Mouse (Mus musculus) ovary, postnatal 10 days (tissue): Measurements from ENCODE around the gene Gng3.

Experiments
- DNase-seq: peaks from one replicate; pipeline ENCODE4 v3.0.0; 2022; ENCODE audit warnings: low spot score

Gng3 gene

DNA sequence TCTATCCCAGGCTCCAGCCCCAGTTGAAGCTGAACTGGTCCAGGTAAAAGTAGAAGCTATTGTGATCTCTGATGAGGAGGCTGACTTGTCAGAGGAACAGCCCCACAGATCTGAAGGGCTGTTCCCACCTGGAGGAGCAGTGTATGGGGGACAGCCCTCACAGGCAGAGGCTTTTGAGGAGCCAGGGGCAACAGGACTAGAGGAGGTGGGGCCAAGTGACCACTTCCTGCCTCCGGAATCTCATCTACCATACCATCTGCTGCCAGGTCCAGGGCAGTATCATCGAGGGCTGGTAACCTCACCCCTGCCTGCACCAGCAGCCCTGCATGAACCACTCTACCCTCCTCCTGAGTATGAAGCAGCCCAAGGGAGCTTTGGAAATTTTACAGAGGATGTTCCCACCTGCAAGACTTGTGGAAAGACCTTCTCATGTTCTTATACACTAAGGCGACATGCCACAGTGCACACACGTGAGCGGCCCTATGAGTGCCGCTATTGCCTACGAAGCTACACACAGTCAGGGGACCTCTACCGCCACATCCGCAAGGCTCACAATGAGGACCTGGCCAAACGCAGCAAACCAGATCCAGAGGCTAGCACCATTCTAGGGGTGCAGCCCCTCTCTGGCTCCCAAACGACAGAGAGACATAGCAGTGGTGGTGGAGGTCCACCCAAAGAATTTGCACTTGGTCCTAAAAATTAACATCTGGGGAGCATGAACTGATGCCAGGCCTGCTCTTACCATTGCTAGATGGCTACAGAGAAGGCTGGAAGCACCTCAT, 34.9 kb downstream of the Gng3 start:
- DNase-seq, result no peak

DNA sequence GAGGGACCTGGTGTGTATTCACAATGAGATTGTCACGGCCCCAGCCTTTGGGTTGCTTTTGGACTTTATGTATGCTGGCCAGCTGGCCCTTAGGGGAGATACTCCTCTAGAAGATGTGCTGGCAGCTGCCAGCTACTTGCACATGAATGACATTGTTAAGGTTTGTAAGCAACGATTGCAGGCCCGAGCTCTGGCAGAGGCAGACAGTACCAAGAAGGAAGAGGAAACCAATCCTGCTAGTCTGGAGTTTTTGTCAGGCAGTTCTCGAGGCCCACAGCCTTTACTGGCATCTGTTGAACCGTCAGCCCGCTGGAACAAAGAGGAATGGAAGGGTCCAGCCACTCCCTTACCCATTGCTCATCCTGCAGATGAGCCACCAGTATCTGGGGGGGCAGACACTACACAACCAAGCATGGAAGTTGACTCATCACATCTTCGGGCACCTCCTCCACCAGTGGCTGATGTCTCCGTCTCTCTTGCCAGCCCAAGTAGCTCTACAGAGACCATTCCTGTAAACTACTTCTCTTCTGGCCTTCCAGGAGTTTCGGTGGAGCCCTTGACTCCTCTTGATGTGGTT, 35.7 kb downstream of the Gng3 start:
- DNase-seq, result no peak

- DNase-seq, result peak; percentile 65
These were observed 36.7 kb downstream of the Gng3 start, which contains the start of gene Zbtb3 for GRCm38 (mm10) chr19:8802130-8802821. TSS of gene Zbtb3 (plus strand) at chr19:8802555.

- DNase-seq, result no peak
These were observed 40.1 kb downstream of the Gng3 start for GRCm38 (mm10) chr19:8798947-8799315.

- DNase-seq, result peak; percentile 68
These were observed 40.6 kb downstream of the Gng3 start, which contains the start of gene Polr2g for GRCm38 (mm10) chr19:8798264-8798946. TSS of gene Polr2g (minus strand) at chr19:8798577.

GRCm38 (mm10) chr19:8790171-8790570, 48.8 kb downstream of the Gng3 start:
- no peak for DNase-seq

GRCm38 (mm10) chr19:8789171-8789570, 49.8 kb downstream of the Gng3 start:
- DNase-seq, result no peak

DNA sequence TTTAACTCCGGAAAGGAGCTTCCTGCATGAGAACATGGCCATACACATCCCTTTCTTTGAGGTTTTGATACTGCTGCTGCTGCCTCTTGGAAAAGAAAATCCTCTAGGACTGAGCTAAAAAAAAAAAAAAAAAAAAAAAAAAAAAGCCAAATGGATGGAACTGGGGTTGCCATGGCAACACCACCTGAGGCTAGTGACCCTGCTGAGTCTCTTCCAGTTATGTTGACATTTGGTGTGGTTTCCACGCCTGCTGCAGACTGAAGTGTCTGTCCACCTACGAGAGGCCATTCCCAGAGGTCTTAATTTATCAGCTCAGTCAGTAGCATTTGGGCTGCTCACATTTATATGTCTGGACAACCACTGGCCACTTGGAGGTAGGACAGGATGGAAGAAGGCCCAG, 50.5 kb downstream of the Gng3 start:
- DNase-seq, result no peak
